Mouse (Mus musculus): ENCODE measurements around the gene Maip1. TPM values are rescaled to one million over a fixed set of nuclear protein-coding genes. Genes with fewer than 3 reads are reported as not detected.

Maip1 gene
- 10 to 100 TPM in 1 of 2 experiments, 1 to 10 TPM in 1; 9.2 to 13.2 TPM for polyA plus RNA-seq (2017; shearing (Covaris generic))

DNA sequence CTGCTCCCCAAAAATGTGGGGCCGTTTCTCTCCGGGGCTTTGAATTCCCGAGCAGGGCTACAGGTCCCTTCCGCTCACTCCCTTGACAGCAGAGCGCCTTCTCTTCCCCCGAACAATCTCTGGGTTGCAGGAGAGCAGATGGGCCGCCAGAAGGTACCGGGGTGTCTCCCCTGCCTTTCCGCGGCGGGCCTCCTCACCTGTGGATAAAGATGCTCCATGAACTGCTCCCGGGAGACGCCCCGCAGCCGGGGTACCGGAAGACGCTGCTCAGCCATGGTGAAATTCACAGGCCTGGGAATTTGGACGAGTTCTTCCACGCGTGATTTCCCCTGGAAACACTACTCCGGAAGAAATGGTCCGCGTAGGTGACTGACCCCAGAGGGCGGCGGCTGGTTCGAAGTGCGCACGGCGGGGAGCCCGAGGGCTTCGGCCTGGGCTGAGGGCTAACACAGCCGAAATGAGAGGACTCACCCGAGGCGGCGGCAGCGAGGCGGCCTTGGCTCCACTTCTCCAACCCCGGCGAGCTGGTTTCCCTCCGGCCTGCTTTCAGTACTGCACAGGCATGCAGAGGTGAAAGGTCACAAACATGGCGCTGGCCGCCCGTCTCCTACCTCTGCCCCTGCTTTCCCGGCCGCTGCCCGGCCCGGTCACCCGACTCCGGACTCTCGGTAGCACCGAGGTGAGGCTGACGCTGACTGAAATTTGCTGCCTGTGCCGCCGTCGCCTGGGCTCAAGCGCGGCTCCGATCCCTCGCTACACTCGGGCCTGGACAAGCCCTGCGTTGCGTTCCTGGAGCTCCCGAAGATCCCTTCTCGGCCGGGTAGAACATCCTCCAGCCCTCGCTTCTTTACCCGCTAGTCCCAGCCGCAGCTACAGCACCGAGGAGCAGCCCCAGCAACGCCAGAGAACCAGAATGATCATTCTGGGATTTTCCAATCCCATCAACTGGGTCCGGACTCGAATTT is at the start of gene Maip1, which contains the start of gene Tyw5:
Gene Maip1 (plus strand): TSS at position 142 of the 965 bp plus-strand sequence.
Gene Tyw5 (minus strand): TSS at position 915 of the 965 bp plus-strand sequence.

DNA sequence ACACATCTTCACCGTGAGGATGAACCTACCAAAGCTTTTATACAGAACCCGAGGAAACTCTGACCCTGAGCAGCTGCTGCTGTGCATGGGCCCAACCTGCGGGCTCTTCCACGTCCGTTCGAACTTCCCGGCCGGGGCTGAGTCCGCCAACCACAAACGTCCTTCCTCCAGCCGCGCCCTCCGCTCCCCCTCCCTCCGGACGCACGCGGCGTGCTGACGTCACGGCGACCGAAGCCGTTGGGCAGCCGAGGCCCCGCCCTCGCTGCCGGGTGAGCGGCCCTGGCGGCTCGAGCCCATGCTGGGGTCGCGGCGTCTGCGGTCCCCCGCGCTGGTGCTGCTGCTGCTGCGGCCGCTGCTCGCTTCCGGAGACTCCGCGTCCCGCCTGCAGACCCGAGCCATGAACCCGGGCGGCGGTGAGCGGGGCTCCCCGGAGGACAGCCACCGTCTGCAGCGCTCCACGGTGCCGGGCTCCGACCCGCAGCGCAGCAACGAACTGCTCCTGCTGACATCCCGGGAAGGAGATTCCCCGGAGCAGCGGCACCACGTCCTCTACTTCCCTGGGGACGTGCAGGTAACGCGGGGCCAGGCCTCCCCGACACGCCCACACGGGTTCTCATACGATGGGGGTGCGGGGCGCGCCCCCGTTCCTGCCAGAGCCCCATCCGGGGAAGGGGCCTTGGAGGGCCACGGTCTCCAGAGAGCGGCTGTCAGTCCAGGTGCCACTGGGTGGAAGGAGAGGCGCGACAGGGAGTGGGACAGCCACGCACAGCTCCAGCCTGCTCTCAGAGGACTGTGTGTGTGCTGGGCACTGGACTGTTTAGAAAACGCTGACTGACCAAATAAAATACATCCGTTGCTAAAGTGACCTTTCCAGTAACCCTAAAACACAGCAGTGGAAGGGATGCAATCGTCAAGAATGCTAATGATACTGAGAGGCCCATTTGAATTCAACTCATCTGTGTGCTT is 28.5 kb upstream of the Maip1 start, which contains the start of gene 1700066M21Rik:
Gene 1700066M21Rik (plus strand): TSS at position 245 of the 966 bp plus-strand sequence.

Other genes starting within 250 kb of the Maip1 start
- gene 1700066M21Rik, start 28.7 kb upstream of the Maip1 start, polyA plus RNA-seq (2017; shearing (Covaris generic)) = 1 to 10 TPM; 5.5 to 8.2 TPM
- gene Tyw5, start 773 bp downstream of the Maip1 start, polyA plus RNA-seq (2017; shearing (Covaris generic)) = 10 to 100 TPM; 21.4 to 32.6 TPM

Data from activated CD4-positive, CD25-positive, alpha-beta regulatory T cell (primary cell).